Mouse (Mus musculus) kidney, adult 2 months (tissue): ENCODE results near the gene Atraid.

Source experiments
- CTCF ChIP-seq: fragments of 200-500 bp; conservative IDR thresholded peaks from 2 replicates; pipeline ENCODE4 v1.5.1; 2011; ENCODE audit warnings: low read depth, mild to moderate bottlenecking, control low read depth, low read length, moderate library complexity, mixed read lengths; ENCODE audit not compliant: insufficient read depth, insufficient read length
- POLR2A ChIP-seq: fragments of 200-500 bp; IDR thresholded peaks from one replicate; pipeline ENCODE4 v1.6.1; 2011; ENCODE audit warnings: low read depth, low read length, control low read depth

GRCm38 (mm10) chr5:31094100-31094798 is 46.1 kb downstream of the Atraid start:
- no peak for TF ChIP-seq CTCF
- no peak for TF ChIP-seq POLR2A
